Mouse (Mus musculus): ENCODE data around the gene Aqp9. TPM values are rescaled to one million over a fixed set of nuclear protein-coding genes. Genes with fewer than 3 reads are reported as not detected.
A peak's percentile ranks its signal among the peaks of the same experiment; 100 is the strongest.

Gene Aqp9
- 1.0 and 1.3 TPM in 2 replicates for polyA plus RNA-seq (2012; rRNA removed)

DNA sequence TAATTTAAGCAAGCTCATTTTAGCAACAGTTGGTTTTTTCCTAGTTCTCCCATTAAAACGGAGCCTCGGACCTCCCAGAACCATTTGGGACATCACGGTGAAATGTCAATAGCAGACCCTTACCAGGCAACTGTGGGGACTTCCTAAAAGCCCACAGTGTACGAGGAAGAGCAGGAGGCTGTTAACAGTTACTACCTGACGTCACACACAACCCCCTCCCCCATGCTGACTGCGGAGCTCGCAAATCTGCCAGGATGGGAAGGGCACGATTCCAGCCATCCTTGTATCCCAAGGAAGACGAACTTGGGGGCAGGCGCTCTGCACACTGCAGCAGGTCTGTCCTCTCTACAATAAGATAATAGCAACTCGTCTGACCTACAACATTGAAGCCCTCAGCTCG, at the start of gene Aqp9:
TSS of gene Aqp9 (minus strand) at position 172 of the 400 bp plus-strand sequence.
- Histone ChIP-seq H3K4me1 (ENCODE audit: control insufficient read depth, insufficient read depth, low read length) (no peaks in the 10 kb centered on the region), H3K27me3 (ENCODE audit: control insufficient read depth, insufficient read depth, low read length) (no peaks in the 10 kb centered on the region), H3K4me3 (replicated peaks; ENCODE audit: insufficient read depth, low read depth, low read length) (no peak within 1 kb of the TSS), H3K27ac (ENCODE audit: insufficient read depth, low read length) (no peak within 1 kb of the TSS)
- no peak for TF ChIP-seq POLR2A (IDR thresholded peaks at IDR 0.05; ENCODE audit: borderline replicate concordance, insufficient read depth, low read length)
- TF ChIP-seq CTCF (IDR thresholded peaks at IDR 0.05; ENCODE audit: borderline replicate concordance, insufficient read depth, low read depth, low read length), result no peak
- DNase-seq, result no peak
- 16% methylated on average over 12 of the region's 12 CpGs for WGBS

DNA sequence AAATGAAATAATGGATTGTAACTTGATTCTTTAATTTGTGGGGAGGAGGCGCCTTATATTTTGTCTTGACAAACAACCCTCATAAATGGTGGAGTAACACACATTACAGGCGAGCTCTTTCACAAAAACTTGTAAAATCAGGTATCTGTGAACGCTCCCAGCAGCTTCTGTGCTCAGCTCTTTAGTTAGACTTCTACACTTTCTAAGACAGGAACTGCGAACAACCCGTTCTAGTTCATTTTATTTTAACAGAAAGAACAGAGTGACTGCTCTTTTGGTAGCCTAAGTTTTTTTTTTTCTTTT, 49.3 kb upstream of the Aqp9 start:
- H3K4me3 ChIP-seq (replicated peaks; ENCODE audit: insufficient read depth, low read depth, low read length), result no peak overlapping the region
- WGBS, result 36% methylated on average over 5 of the region's 5 CpGs
- no peak overlapping the region for H3K27ac ChIP-seq (ENCODE audit: insufficient read depth, low read length)
- TF ChIP-seq POLR2A (IDR thresholded peaks at IDR 0.05; ENCODE audit: borderline replicate concordance, insufficient read depth, low read length) (no peak), CTCF (IDR thresholded peaks at IDR 0.05; ENCODE audit: borderline replicate concordance, insufficient read depth, low read depth, low read length) (no peak)
- no peaks in the 10 kb centered on the region for H3K4me1 ChIP-seq (ENCODE audit: control insufficient read depth, insufficient read depth, low read length)
- H3K27me3 ChIP-seq (ENCODE audit: control insufficient read depth, insufficient read depth, low read length), result peaks cover 11% of the 10 kb centered on the region; the same call in 1 of the 2 replicates
- DNase-seq, result no peak

DNA sequence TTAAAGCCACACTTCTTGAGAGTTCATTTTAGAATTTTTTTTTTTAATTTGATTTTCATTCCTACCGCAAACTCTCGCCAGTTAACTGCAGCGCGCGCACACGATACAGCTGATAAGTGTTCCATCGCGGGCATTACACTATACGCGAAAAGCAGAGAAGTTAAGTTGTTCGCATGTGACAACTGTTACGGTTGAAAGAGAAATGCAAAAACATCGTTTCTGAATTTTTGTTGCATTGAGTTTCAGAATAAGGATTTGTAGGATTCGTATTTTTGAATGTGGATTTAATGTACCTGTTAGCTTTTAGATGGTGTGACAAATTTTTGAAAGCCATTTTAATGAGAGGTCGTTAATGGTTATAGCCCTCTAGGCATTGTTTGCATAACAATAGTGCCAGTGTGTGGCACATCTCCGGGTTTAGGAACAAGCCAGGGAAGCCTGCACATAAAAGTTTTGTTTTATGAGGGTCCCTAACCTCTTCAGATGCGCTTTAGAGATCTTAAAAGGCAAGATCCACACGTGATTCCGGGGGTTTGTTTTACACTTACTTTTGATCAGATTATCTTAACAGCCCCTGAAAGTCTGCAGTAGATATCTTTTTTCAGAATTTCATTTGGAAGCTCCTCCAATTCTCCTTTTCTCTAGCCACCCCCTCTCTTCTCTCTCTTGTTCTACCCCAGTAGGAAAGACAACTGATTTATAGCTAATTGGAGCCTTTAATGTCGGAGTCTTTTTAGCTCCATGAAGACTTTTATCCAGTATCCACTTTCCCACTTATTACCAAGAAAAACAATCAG, 48.7 kb upstream of the Aqp9 start:
- Histone ChIP-seq H3K4me3 (replicated peaks; ENCODE audit: insufficient read depth, low read depth, low read length) (no peak overlapping the region), H3K27me3 (ENCODE audit: control insufficient read depth, insufficient read depth, low read length) (peaks cover 11% of the 10 kb centered on the region; the same call in 1 of the 2 replicates), H3K4me1 (ENCODE audit: control insufficient read depth, insufficient read depth, low read length) (no peaks in the 10 kb centered on the region), H3K27ac (ENCODE audit: insufficient read depth, low read length) (no peak overlapping the region)
- DNase-seq, result peak in 1 of 2 experiments; percentile 6
- TF ChIP-seq CTCF (IDR thresholded peaks at IDR 0.05; ENCODE audit: borderline replicate concordance, insufficient read depth, low read depth, low read length), result no peak
- no peak for TF ChIP-seq POLR2A (IDR thresholded peaks at IDR 0.05; ENCODE audit: borderline replicate concordance, insufficient read depth, low read length)
- 8% methylated on average over 20 of the region's 20 CpGs for WGBS

DNA sequence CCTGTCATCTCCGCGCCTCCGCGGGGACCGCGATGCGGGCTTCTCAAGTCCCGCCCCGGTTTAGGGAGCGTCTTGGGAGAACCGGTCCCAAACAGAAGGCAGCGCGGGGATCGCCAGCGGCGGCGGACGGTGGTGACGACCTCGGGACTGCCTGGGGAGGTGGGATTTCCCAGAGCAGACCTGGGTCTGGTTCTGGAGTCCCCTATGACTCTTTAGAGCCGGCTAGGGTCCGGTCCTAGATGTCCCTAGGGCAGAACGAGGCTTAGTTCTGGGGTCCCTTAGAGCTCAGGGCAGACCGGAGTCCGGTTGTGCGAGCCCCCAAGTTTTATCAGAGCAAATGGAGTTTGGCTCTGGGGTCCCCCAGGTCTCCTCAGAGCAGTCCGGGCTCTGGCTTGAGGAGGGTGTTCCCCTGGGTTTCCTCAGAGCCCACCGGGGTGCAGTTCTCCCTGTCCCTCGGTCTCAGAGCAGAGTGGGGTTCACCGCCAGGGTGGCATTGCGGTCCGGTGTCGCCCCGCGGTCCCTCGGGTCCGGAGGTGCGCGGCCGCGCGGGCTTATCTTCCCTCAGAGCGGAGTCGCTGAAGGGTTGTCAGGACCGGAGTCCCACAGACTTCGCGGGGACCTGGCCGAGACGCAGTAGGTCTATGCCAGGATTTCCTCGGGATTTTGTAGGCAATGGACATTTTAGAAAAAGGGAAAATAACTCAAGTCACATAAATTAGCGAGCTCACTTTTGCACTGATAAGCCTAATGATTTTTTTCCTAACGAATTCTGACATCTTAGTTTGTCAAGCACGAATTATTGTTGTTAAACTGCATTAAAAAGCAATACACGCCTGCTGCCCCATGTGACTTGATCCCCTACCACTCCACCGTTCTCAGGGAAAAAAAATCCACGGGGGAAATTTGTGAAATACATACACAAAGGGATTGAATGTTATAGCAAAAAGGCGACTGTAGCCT, 47.8 kb upstream of the Aqp9 start:
- DNase-seq, result peak; percentile 3 to 26
- WGBS, result 2% methylated on average over 57 of the region's 57 CpGs
- Histone ChIP-seq H3K4me1 (ENCODE audit: control insufficient read depth, insufficient read depth, low read length) (no peaks in the 10 kb centered on the region), H3K4me3 (replicated peaks; ENCODE audit: insufficient read depth, low read depth, low read length) (no peak overlapping the region), H3K27ac (ENCODE audit: insufficient read depth, low read length) (no peak overlapping the region), H3K27me3 (ENCODE audit: control insufficient read depth, insufficient read depth, low read length) (peaks cover 11% of the 10 kb centered on the region; the same call in 1 of the 2 replicates)
- TF ChIP-seq POLR2A (IDR thresholded peaks at IDR 0.05; ENCODE audit: borderline replicate concordance, insufficient read depth, low read length) (no peak), CTCF (IDR thresholded peaks at IDR 0.05; ENCODE audit: borderline replicate concordance, insufficient read depth, low read depth, low read length) (no peak)

DNA sequence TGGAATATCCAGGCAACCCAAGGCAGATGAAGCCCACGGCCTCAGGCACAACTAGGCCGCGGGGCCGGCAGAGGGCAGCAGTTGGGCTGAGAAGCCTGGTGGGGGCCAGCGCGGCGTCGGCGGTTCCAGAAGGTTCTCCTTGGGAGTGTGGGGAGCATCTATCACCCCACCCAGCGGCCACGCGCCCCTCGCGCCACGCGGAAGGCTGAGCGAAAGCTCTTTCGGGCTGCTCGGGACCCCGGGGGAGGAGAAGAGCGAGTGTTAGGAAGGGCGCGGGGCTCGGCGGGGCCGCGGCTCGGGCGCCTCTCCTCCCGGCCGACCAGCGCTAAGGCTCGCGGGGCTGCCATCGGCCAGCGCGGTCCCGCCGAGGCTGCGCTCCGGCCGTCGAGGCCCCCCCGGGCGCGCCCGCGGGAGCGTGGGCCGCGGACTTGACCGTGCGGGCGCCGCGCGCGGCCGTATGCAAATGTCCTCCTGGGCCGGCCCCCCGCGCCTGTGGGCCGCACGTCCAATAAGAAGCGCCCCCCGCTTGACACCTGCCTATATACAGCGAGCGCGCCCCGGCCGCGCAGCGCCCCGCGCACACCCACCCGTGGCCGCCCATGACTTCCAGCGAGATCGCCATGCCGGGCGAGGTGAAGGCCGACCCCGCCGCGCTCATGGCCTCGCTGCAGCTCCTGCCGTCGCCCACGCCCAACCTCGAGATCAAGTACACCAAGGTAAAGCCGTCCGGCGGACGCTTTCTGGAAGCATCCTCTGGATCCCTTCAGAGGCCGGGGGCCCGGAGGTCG, 47.0 kb upstream of the Aqp9 start, which contains the start of gene Aldh1a2:
TSS of gene Aldh1a2 (plus strand) at position 542 of the 788 bp plus-strand sequence.
- H3K27ac ChIP-seq (ENCODE audit: insufficient read depth, low read length), result no peak within 1 kb of the TSS
- no peak within 1 kb of the TSS for H3K4me3 ChIP-seq (replicated peaks; ENCODE audit: insufficient read depth, low read depth, low read length)
- H3K27me3 ChIP-seq (ENCODE audit: control insufficient read depth, insufficient read depth, low read length), result peaks cover 11% of the 10 kb centered on the region; the same call in 1 of the 2 replicates
- peak in 1 of 2 experiments; percentile 16 for DNase-seq
- WGBS, result 2% methylated on average over 95 of the region's 97 CpGs
- no peak for TF ChIP-seq POLR2A (IDR thresholded peaks at IDR 0.05; ENCODE audit: borderline replicate concordance, insufficient read depth, low read length)
- TF ChIP-seq CTCF (IDR thresholded peaks at IDR 0.05; ENCODE audit: borderline replicate concordance, insufficient read depth, low read depth, low read length), result no peak
- no peaks in the 10 kb centered on the region for H3K4me1 ChIP-seq (ENCODE audit: control insufficient read depth, insufficient read depth, low read length)

DNA sequence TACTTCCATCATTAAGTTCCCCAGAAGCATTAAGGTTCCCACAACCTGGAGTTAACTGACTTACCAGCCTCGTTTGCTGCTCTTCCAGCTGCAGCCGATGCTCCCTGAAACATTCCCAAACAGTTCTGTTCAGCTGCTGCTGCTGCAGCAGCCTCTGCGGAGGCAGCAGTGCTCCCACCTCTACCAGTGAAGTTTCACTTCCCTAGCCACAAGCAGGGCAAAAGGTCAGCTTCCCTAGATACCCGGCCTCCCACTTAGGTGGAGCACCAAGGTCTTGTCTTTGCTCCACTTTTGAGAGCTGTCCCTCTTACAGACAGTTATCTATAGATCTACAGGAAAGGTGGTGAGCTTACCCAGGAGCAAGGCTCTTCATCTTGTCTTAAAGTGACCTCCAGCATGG, 45.2 kb upstream of the Aqp9 start:
- no peak for DNase-seq
- H3K4me3 ChIP-seq (replicated peaks; ENCODE audit: insufficient read depth, low read depth, low read length), result no peak overlapping the region
- TF ChIP-seq CTCF (IDR thresholded peaks at IDR 0.05; ENCODE audit: borderline replicate concordance, insufficient read depth, low read depth, low read length) (no peak), POLR2A (IDR thresholded peaks at IDR 0.05; ENCODE audit: borderline replicate concordance, insufficient read depth, low read length) (no peak)
- no peak overlapping the region for H3K27ac ChIP-seq (ENCODE audit: insufficient read depth, low read length)
- WGBS, result 42% methylated on average over 4 of the region's 4 CpGs
- H3K27me3 ChIP-seq (ENCODE audit: control insufficient read depth, insufficient read depth, low read length), result peaks cover 11% of the 10 kb centered on the region; the same call in 1 of the 2 replicates
- H3K4me1 ChIP-seq (ENCODE audit: control insufficient read depth, insufficient read depth, low read length), result no peaks in the 10 kb centered on the region

DNA sequence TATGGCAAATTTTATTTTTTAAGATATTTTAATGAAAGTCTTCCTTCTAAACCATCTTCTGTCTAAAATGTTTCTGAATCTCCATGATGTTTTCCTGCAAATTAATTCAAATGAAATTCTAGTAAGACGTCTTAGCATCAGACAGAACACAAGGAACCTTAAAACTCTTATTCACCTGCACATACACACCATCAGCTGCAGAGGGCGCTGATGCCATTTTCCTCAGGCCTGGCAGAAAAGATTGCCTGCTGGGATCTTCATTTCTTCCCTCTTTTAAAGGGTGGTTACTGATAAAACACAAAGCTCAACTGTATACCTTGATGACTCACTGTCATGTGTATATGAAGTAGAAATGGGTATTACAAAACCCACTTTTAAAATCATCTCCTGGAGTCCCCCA, 42.4 kb upstream of the Aqp9 start:
- Histone ChIP-seq H3K4me3 (replicated peaks; ENCODE audit: insufficient read depth, low read depth, low read length) (no peak overlapping the region), H3K27ac (ENCODE audit: insufficient read depth, low read length) (no peak overlapping the region), H3K27me3 (ENCODE audit: control insufficient read depth, insufficient read depth, low read length) (peaks cover 7% of the 10 kb centered on the region; the same call in 1 of the 2 replicates), H3K4me1 (ENCODE audit: control insufficient read depth, insufficient read depth, low read length) (no peaks in the 10 kb centered on the region)
- WGBS, result 17% methylated on average over 2 of the region's 2 CpGs
- no peak for DNase-seq
- TF ChIP-seq POLR2A (IDR thresholded peaks at IDR 0.05; ENCODE audit: borderline replicate concordance, insufficient read depth, low read length), result no peak
- peak; percentile 44; the same call in 1 of the 2 replicates for TF ChIP-seq CTCF (IDR thresholded peaks at IDR 0.05; ENCODE audit: borderline replicate concordance, insufficient read depth, low read depth, low read length)

Measured in cerebellum, adult 2 months (tissue).